ENCODE assay signal across 8 mouse cellular contexts in genomic region chr9:48257741-48258423, GRCm38 (mm10).
A peak's percentile ranks its signal among the peaks of the same experiment; 100 is the strongest.
DNase-seq lines count a peak whose midpoint lies in the region; ATAC-seq lines count a peak whose summit lies in the region.

No protein-coding gene starts in this region.

- no peak overlapping the region for H3K9ac ChIP-seq in hindbrain, embryonic 13.5 days
- H3K9ac ChIP-seq in neural tube, embryonic 11.5 days (ENCODE audit: low read length): no peak overlapping the region

- 0 out of 2 replicates have a peak, but pooled peaks cover 7% of the 10 kb centered on the region for H3K27me3 ChIP-seq in hindbrain, embryonic 10.5 days (ENCODE audit: insufficient read depth, poor library complexity, severe bottlenecking)
- peaks cover 9% of the 10 kb centered on the region; the same call in 1 of the 2 replicates for H3K27me3 ChIP-seq in hindbrain, embryonic 13.5 days
- H3K27me3 ChIP-seq in neural tube, embryonic 11.5 days (ENCODE audit: control insufficient read depth, insufficient read depth, low read length): no peaks in the 10 kb centered on the region

- no peaks in the 10 kb centered on the region for H3K9me3 ChIP-seq in hindbrain, embryonic 10.5 days
- H3K9me3 ChIP-seq in hindbrain, embryonic 13.5 days: no peaks in the 10 kb centered on the region
- no peaks in the 10 kb centered on the region for H3K9me3 ChIP-seq in neural tube, embryonic 11.5 days (ENCODE audit: control insufficient read depth, low read length)

- WGBS in hindbrain, embryonic 10.5 days: 37% methylated on average over 12 of the region's 12 CpGs
- WGBS in hindbrain, embryonic 13.5 days: 40% methylated on average over 12 of the region's 12 CpGs
- 43% methylated on average over 12 of the region's 12 CpGs for WGBS in neural tube, embryonic 11.5 days

- no peak overlapping the region for H3K27ac ChIP-seq in hindbrain, embryonic 10.5 days
- H3K27ac ChIP-seq in hindbrain, embryonic 13.5 days: no peak overlapping the region
- no peak overlapping the region for H3K27ac ChIP-seq in neural tube, embryonic 11.5 days (ENCODE audit: low read depth, low read length)

- no peaks in the 10 kb centered on the region for H3K36me3 ChIP-seq in hindbrain, embryonic 10.5 days
- no peaks in the 10 kb centered on the region for H3K36me3 ChIP-seq in hindbrain, embryonic 13.5 days
- H3K36me3 ChIP-seq in neural tube, embryonic 11.5 days (ENCODE audit: control insufficient read depth, insufficient read depth, low read length): no peaks in the 10 kb centered on the region

- DNase-seq in hindbrain, embryonic 10.5 days (ENCODE audit: low spot score): peak; percentile 65
- peak; percentile 65 for DNase-seq in MN1 (ENCODE audit: low spot score)
- peak; percentile 43 for DNase-seq in cerebellum, adult 9-10 months
- DNase-seq in frontal cortex, postnatal 36 days (ENCODE audit: low spot score in 2 of 2): peak; percentile 53 to 69
- DNase-seq in left cerebral cortex, adult 18-20 months (ENCODE audit: low spot score in 2 of 2): peak; percentile 60 to 70
- peak; percentile 76 for DNase-seq in neural tube, embryonic 11.5 days (ENCODE audit: low spot score)
- DNase-seq in natural killer cell, adult 2 months (ENCODE audit: low spot score in 2 of 2): no peak

- ATAC-seq in hindbrain, embryonic 13.5 days (ENCODE audit: low FRiP score): no peak
- no peak for ATAC-seq in neural tube, embryonic 11.5 days (ENCODE audit: insufficient read depth, low FRiP score, low TSS enrichment)

- H3K4me2 ChIP-seq in hindbrain, embryonic 13.5 days: no peak overlapping the region
- H3K4me2 ChIP-seq in neural tube, embryonic 11.5 days (ENCODE audit: low read depth): no peak overlapping the region

- peaks cover 10% of the 10 kb centered on the region for H3K4me1 ChIP-seq in hindbrain, embryonic 10.5 days (replicated peaks)
- peaks cover 10% of the 10 kb centered on the region for H3K4me1 ChIP-seq in hindbrain, embryonic 13.5 days (replicated peaks)
- H3K4me1 ChIP-seq in neural tube, embryonic 11.5 days (ENCODE audit: control insufficient read depth, insufficient read depth, low read length): no peaks in the 10 kb centered on the region

- no peak overlapping the region for H3K4me3 ChIP-seq in hindbrain, embryonic 10.5 days
- no peak overlapping the region for H3K4me3 ChIP-seq in hindbrain, embryonic 13.5 days
- H3K4me3 ChIP-seq in neural tube, embryonic 11.5 days (ENCODE audit: low read depth, low read length): no peak overlapping the region

Comparison
In these comparisons a context has a peak if more than half of its experiments do, and no peak if none do; other contexts are left out.
1. DNase-seq: peak in hindbrain, embryonic 10.5 days (single experiment), MN1 (single experiment), cerebellum, adult 9-10 months (single experiment), frontal cortex, postnatal 36 days (2 of 2), left cerebral cortex, adult 18-20 months (2 of 2) and neural tube, embryonic 11.5 days (single experiment); none in natural killer cell, adult 2 months (0 of 2).